Mouse (Mus musculus) liver, adult 10 weeks (tissue): ENCODE data around the gene Nkd1. TPM values are rescaled to one million over a fixed set of nuclear protein-coding genes. Genes with fewer than 3 reads are reported as not detected.

ENCODE experiments used
- polyA plus RNA-seq: library from polyadenylated mRNA; stranded (reverse); fragments of 350-450 nt; fragmentation: Illumina TruSeq; extraction: RNeasy Lipid Tissue Mini Kit (QIAGEN cat#74804); gene quantifications from one replicate; pipeline ENCODE4 v1.2.3, GENCODE M21; 2014; ENCODE audit warnings: low read depth, low replicate concordance

The Nkd1 gene
- 1.4 TPM for polyA plus RNA-seq

GRCm38 (mm10) chr8:88520985-88521527 is at the start of gene Nkd1:
Gene Nkd1, plus strand, starts transcription at chr8:88521354.

GRCm38 (mm10) chr8:88635474-88636397 is 114.6 kb downstream of the Nkd1 start, which contains the start of gene Snx20:
Gene Snx20, minus strand, starts transcription at chr8:88636128.

Other genes with a start within 250 kb of the Nkd1 start
- gene Adcy7, start 249.0 kb upstream of the Nkd1 start, polyA plus RNA-seq = 1.8 TPM
- 32.8 TPM for gene Brd7, start 159.2 kb upstream of the Nkd1 start, polyA plus RNA-seq
- gene Snx20, start 114.8 kb downstream of the Nkd1 start, polyA plus RNA-seq = 0.19 TPM
- not detected for gene Nod2, start 126.0 kb downstream of the Nkd1 start, polyA plus RNA-seq
- gene Cyld, start 175.7 kb downstream of the Nkd1 start, polyA plus RNA-seq = 17.5 TPM